Mouse (Mus musculus): ENCODE data around the gene Gm47959. TPM values are rescaled to one million over a fixed set of nuclear protein-coding genes. Genes with fewer than 3 reads are reported as not detected.
"Not testable (repeated sequence)": the region's sequence is repeated elsewhere in the genome, so short reads cannot be mapped to it uniquely, and the experiment has no call there.

The Gm47959 gene
- total RNA-seq (2021): not detected
- long read RNA-seq, experiment 1: 0 reads
- long read RNA-seq, experiment 2: 0 reads

DNA sequence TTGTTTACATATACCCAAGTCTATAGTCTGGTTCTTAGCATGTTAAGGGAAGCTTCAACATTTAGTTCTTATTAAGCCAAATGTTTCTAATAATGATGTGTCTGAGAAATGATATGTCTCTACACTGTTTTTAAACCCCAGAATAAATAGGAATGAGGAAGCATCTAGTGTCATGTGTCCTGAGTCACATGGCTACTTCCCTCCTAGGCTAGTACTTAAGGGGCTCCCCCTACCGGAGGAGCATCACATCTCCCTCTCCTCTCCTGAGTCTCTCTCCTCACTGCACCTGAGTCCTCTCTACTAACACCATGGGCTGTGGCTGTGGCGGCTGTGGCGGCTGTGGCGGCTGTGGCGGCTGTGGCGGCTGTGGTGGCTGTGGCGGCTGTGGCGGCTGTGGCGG, at the start of gene Gm47959:
Gm47959 (plus strand) TSS at position 243 of the 400 bp plus-strand sequence.
- not testable (repeated sequence) for DNase-seq (ENCODE audit: low spot score in 2 of 2)

DNA sequence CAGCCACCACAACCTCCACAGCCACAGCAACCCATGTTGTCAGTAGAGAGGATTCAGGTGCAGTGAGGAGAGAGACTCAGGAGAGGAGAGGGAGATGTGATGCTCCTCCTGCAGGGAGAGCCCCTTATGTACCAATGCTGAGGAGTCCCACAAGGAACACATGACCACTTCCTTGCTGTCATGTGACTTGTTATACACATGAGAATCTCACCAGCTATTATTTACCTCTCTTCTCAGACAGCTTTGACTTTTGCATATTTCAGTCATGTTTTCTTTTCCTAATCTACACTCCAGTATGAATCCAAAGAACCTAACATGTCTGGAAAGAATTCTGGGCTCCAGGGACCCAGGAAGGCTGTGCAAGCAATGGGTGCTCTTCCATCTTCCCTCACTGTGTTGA, 44.4 kb upstream of the Gm47959 start, which contains the start of gene Gm7544:
Gm7544 (minus strand) TSS at position 101 of the 400 bp plus-strand sequence.
- DNase-seq (ENCODE audit: low spot score in 2 of 2): not testable (repeated sequence)

DNA sequence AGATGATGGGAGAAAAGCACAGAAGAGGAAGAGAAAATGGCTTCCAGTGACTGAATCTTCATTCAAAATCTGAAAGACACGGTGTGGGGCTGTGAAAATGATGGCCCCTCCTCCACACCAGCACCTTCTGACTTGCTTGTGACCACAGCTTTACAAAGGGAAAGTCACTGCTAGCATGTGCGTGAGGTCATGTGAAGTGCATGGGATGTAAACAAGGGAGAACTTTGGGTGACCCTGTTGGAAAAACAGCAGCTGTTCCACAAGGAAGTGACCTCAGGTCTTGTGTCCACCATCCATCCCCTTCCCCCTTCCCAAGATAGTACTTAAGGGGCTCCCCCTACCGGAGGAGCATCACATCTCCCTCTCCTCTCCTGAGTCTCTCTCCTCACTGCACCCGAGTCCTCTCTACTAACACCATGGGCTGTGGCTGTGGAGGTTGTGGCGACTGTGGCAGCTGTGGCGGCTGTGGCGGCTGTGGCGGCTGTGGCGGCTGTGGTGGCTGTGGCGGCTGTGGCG, 40.4 kb upstream of the Gm47959 start, which contains the start of gene Gm47955:
Gm47955 (plus strand) TSS at position 417 of the 516 bp plus-strand sequence.
- no peak for DNase-seq (ENCODE audit: low spot score in 2 of 2)

DNA sequence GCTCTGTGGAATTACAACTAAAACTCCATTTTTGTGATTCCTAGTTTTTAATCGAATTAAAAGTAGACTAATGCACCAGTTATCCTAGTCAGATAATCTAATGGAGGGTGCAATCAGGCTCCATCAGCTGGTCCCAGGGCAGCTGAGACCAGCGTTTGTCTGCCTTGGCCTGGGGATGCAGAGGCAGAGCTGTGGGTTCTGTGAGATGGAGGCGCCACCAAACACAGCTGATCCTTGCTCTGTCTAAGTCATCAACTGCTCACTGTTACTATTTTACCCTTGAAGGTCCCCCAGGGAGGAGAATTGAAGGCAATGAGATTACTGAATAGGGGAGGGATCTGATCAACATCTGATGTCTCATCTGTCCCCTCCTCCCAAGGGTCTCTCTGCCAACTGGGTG, 33.9 kb upstream of the Gm47959 start:
- DNase-seq (ENCODE audit: low spot score in 2 of 2): no peak

DNA sequence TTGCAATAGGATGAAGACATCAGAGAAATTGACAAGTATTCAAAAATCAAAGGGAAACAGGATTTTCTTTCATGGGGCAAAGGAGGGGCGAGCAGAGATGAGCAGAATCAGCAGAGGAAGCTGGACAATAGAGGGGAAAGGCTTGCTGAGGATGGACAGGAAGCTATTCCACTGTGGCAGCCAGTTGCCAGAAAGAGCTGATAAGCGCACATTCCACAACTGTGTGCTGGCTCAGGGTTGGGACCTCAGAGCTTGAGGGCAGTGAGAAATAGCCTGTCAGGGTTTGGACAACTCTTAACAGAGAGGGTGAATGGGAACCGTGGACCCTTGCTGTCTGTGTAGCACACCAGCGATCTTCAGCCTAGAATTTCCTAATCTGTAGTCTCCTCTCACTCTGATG, 28.3 kb upstream of the Gm47959 start:
- DNase-seq (ENCODE audit: low spot score in 2 of 2): peak in 1 of 2 experiments; percentile 27

DNA sequence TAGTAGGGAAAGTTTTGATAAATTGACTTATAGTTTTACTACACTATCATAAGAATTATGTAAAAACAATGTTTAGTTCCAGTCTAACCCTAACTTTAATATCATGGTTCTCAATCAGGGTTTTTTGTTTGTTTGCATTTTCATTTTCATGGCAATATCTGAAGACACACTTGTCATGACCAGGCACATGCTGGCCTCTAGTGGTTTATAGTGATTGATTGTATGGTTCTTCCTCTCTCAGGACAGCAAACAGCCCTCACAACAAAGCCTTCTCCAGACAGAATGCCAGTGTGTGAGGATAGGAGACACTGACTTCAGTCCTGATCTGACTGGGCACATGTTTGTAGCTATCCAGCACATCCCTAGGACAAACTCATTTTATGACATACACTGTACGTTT, 27.1 kb upstream of the Gm47959 start:
- no peak for DNase-seq (ENCODE audit: low spot score in 2 of 2)

DNA sequence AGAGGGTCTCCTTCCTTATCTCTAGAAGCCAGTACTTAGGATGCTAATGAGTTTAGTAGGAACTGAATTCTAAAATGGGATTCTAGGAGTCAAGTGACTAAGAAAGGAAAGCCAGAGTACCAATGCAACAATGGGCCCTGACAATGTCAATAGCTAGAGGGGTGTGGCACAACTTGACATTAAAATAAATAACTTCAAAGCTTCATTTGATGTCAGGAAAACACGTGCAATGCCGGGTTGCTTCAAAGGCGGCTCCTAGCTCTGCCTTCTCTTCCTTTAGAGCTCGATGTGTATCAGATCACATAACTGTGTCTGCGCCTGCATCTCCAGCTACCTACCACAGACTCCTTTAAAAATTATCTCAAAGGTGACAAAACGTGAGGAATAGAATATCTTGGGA, 26.4 kb upstream of the Gm47959 start:
- DNase-seq (ENCODE audit: low spot score in 2 of 2): no peak

DNA sequence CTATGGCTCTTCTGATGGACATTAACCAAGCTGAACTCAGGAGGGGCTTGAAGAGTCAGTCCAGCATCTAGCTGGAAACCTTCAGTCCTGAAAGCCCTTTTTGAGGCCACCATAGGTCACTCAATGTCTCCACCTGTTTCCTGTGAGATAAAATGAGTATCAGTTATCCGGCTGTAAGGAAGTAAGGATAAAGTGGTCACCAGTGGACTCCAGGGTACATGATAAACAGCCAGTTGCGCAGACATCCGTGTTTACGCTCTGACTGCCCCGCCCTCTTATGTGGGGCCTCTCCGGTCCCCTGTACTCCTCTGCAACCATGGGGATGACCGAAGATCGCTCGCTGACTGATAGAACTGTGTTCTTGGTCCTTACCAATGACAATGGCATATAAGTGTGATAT, 26.0 kb upstream of the Gm47959 start:
- no peak for DNase-seq (ENCODE audit: low spot score in 2 of 2)

DNA sequence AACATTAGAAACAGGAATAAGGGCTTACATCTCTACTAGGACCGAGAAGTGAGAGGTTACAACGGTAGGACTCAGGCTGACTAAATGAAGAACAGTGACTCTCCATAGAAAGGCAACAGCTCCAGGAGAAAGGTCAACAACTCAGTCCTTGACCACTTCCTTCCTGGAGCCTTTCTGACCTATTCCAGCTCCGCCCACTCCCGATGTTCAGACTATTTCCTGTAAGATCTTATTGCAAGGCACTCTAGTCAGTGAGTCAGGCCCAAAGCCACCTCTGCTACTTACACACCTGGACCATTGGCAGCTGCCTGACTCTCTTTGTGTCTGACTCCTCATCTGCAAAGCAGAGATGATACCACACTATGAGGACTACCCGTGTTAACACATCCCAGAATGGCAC, 24.6 kb upstream of the Gm47959 start:
- DNase-seq (ENCODE audit: low spot score in 2 of 2): no peak

DNA sequence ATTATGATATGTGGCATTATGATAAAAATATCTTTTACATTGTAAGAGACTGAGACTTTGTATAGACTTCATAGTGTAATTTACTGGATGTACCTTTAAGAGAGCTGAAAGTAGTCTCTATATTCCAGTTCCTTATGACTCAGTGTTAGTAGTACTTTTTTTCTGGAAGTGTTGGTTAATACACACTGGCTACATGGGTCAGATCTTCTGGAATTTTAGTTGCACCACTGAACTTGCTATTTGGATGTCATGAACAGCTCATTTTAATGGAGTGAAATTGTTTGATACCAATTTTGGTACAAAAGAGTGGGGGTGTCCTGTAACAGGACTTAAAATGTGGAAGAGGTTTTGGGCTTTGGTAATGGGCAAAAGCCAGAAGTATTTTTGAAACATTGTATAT, 22.5 kb upstream of the Gm47959 start:
- no peak for DNase-seq (ENCODE audit: low spot score in 2 of 2)

DNA sequence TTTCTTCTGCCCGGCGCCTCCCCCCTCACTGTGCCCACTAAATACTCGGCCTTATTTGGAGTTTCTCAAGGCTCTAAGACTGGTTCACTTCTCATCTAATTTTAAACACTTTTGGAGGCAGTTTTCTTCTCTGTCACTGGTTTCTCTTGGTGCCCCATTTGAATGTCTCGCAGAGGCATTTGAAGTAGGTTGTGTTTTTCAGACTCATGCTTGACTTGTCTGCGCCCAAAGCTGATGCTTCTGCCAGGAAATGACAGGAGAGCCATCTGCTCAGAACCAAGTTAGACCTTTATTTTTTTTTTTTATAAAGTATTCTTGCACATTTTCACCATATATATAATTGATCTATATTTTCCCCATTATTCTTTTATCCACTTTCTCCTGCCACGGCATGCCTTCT, 13.6 kb upstream of the Gm47959 start:
- no peak for DNase-seq (ENCODE audit: low spot score in 2 of 2)

DNA sequence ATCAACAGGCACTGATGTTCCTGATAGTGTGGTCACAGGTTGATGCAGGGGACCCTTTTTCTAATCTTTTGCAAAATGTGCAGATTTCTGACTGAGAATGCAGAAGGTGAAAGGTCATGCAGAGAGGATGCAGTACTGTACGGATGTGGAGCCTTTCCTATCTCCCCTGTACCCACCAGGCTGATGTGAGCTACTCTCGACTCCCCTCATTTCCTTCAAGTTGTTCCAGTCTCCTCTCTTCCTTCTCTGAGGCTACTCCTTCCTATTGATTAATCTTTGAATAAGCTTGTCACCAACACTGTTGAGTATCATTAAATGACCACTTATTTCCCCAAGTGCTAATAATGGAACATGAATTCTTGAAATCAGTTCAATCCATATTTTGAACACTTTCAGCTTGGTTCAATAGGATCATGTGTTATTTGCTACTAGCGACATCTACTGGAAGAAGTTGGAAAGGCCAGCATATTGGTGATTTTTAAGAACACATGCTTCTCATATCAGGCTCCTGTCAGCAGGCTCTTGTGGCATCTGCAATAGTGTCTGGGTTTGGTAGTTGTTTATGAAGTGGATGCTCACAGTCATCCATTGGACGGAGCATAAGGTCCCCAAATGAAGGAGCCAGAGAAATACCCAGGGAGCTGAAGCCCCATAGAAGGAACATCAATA, 12.7 kb upstream of the Gm47959 start:
- peak in 1 of 2 experiments; percentile 46 for DNase-seq (ENCODE audit: low spot score in 2 of 2)

DNA sequence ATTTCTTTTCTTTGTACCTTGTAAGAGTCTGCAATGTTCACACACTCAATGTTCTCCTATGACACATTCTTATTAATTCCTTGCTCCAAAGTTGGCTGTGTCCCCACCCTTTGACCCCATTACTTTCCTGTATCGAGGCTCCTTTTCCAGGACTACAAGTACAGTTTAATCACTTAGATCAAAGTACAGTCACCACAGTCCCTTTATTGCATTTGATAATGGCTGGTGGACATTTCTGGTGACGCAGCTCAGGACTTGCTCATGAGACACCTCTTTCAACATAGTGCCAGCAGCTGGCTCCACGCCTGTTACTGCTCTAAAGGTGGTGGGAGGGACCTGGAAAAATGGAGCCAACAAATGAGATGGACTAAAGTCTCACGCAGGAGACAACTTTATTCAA, 9.3 kb upstream of the Gm47959 start:
- no peak for DNase-seq (ENCODE audit: low spot score in 2 of 2)

DNA sequence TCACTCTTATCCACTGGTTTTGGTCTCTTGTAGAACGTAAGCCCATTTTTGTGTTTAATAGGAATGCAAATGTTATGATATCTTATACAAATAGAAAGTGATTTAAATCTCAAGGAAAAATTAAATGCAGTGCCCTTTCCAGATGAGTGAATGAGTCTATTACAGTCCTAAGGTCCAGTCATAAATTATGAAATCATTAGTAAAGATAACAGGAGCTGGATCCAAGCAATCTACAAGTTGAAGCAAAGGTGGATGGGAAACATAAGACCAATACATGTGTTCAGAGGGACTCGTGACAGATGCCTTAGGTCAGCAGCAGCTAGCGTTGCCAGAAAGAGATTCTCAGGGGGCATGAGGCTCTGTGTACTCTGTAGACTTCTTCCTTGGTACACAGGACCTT, 8.8 kb upstream of the Gm47959 start:
- no peak for DNase-seq (ENCODE audit: low spot score in 2 of 2)

DNA sequence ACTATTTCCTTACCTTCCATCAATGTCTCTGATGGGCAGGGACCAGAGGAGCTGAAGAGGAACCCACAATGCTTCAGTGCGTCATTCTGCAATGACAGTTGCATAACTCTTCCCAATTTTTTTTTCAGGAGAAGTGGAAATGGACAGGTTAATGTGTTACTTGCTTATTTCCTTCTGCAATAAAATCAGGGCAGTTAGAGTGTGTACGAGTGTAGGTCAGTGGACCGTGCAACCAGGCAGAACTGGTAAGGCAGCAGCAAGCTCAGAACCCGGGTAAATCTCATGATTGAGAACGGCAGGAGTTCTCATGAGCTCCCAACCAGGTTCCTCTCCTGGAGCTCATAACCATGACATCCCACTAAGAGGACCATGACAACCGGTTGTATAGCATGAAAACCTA, 8.3 kb upstream of the Gm47959 start:
- DNase-seq (ENCODE audit: low spot score in 2 of 2): no peak

DNA sequence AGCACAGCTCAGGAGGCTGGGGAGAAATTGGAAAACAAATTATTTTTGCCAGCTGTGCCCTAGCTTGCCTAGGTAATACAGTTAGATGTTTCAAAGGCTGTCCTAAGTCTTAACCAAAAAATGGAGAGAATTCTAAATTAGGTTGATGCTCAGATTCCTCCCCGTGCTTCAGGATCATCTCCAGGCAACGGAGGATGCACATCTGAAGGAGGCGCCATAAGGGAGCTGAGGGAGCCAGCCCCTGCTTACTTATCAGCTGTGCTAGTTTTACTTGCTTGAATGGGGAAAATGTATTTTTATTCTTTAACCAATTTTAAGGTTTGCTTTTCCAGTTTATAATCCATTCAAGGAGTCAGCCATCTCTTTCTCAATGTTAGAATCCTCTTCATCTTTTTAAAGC, 6.4 kb upstream of the Gm47959 start:
- no peak for DNase-seq (ENCODE audit: low spot score in 2 of 2)

DNA sequence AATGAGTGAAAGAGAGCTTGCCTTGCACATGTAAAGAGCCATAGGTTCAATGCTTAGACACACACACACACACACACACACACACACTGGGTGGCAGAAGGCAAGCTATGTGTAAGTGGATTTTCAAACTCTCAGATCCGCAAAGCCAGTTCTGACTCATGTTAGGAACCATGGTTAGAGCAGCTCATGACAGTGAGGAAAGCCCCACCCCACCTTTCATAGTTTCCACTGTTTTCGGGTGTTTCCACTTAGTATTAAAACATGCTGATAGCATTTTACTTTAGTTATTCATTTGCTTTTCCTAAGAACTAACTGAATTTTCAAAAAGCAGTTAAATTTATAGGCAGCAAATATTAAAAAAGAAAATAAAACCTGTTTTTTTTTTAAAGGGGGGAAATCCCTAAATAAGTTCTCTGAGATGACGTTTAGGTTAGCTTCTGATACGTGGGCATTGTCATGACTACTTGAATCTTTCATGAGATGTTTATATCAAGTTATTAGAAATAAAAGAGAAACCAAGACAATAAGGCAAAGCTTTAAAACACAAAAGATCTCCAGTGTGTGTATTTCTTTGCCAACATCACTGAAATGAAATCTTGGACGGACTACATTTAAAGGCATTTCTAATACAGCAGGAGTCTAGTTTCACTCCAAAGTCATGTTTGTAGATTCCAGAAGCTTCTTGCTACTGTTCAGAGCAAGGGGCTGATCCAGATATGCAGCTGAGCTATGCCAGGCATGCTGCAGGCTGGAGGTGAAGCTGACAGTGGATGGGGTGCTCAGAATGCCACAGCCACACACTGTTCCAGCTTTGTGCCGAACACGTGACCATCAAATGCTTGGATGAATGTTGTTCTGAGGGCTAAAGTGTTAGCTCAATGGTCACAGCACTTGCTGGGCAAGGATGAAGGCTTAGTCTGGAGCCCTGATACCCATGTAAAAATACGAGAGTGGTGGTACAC, 6.2 kb downstream of the Gm47959 start:
- no peak for DNase-seq (ENCODE audit: low spot score in 2 of 2)

DNA sequence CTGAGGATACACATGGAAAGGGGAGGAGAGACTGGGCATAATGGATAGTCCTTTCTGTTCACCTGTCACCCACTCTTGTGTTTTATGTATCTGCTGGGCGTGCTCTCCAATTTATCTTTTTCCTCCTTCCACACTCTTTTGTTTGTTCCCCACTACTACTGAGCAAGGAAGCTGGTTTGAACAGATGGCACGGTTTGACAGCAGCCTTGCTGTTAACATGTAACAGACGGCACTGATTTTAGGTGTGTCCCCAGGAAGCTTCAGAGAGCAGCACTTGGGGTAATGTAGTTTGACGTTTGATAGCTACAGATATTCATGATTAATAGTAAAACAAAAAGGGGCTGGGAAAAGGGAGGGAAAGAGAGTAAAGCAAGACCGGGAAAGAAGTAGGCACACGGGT, 7.1 kb downstream of the Gm47959 start:
- DNase-seq (ENCODE audit: low spot score in 2 of 2): no peak

DNA sequence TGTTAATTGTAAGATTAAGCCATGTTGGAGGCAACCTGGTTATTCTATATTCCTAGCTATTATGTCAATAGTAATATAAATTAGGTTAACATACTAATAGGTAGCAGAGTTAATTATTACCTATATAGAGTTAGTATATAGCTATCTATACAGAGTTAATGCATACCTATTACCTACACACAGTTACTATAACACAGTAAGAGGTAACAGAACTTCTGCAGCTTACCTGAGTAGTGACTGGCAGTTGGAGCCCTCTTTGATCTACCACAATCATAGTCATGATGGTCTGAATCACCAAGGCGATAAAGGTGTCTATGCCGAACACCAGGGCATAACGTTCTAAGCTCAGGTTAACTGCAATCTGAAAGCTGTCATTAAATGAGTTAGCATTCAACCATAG, 14.1 kb downstream of the Gm47959 start:
- no peak for DNase-seq (ENCODE audit: low spot score in 2 of 2)

DNA sequence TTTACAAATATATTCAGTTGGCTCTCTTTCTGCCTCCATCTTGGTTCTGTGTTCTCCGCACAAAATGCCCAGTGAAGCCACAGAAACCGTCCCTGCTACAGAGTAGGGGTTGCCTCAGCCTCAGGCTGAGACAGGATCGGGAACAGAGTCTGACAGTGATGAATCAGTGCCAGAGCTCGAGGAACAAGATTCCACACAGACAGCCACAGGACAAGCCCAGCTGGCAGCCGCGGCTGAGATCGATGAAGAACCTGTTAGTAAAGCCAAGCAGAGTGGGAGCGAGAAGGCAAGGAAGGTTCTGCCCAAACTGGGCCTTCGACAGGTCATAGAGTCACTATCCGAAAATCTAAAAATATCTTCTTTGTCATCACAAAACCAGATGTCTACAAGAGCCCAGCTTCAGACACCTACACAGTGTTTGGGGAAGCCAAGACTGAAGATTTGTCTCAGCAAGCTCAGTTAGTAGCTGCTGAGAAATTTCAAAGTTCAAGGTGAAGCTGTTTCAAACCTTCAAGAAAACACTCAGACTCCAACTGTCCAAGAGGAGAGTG, 15.1 kb downstream of the Gm47959 start:
- no peak for DNase-seq (ENCODE audit: low spot score in 2 of 2)

DNA sequence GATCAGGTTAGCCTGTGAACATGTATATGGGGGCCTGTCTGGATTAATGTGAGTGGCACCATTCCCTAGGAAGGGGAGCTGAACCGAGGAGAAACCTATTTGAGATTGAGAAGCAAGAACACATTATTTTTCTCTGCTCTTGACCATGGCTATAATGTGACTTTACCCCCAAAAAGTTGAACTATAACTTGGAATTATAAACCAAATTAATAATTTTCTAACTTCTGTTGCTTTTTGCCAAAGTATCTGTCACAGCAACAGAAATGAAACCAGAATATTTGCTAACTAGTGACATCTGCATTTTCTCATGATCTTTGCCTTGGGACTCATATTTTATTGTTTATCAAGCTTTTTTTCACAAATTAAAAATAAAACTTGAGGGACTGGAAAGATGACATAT, 16.2 kb downstream of the Gm47959 start:
- DNase-seq (ENCODE audit: low spot score in 2 of 2): no peak

DNA sequence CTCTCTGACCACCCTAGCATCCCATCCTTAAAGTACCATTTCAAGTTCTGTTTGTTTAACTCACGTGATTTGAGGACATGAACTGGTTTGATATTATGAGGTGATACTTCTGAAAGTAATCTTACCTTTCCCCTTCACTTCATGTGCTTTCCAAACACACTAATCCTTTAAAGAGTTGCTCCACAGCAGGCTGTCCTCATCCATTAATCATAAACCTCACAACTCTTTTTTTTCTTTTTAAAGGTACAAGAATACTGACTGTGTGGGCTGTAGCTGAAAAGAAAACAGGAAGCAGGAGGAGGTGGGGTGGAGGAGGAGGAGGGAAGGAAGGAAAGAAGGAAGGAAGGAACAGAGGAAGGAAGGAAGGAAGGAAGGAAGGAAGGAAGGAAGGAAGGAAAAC, 31.6 kb downstream of the Gm47959 start:
- DNase-seq (ENCODE audit: low spot score in 2 of 2): no peak
